Mouse (Mus musculus): Measurements from ENCODE around the gene H2afx.
A peak's percentile ranks its signal among the peaks of the same experiment; 100 is the strongest.

H2afx gene

DNA sequence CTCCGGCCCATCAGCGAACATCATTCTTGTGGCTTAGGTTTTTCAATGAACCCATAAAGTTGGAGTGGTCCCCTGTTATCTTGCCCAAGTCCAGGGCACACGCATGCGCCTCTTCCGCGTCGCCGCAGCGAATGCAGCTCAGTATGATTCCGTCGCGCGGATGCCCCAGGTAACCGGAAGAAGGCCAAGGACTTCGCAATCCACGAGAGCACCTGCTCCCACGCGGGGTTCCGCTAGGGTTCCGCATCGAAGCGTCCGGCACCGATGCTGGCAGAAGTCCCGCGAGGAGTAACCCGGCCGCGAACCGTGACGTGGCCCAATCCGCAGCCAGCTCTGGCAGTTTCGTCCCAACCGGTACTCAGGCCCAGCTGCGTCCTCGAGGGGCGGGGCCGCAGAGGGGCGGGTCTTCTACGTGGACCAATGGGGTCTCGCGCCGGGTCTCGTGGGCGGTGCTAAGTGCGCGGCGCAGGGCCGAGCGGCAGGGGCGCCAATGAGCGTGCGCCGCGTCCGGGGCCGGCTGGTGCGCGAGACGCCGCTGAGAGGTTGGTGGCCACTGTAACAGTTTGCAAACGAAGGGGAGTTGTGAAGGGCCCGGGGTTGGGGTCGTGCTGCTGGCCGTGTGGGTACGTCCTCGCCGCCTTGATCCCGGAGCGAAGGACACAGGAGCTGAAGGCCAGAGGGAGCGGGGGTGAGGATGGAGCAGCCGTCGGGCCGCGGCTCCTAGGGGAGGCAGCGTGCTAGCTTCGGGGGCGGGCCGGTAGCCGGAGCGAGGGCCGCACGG is 44.8 kb downstream of the H2afx start, which contains the start of gene Hyou1:
TSS of gene Hyou1 (plus strand) at position 437 of the 781 bp plus-strand sequence.
- ATAC-seq (ENCODE audit: low TSS enrichment): peak; percentile 95

DNA sequence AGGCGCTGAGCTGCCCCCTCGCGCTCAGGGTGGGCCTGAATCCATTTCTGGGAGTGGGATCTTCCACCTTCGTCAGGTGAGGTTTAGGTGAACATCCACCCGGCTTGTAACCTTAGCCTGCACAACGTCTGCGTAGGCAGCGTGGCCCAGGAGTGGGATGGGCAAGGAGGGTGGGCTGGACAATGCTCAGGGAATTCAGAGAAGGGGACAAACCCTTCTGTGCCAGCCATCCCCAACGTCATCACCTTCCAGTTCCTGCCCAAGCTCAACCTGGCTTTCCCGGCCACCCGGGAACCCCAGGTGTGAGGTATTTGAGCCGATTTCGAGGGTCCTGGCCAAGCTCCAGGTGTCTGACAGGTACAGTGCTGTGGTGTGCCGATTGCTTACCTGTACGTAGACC is 45.4 kb downstream of the H2afx start:
- ATAC-seq (ENCODE audit: low TSS enrichment): no peak

- no peak for ATAC-seq (ENCODE audit: low TSS enrichment)
Measured at GRCm38 (mm10) chr9:44384596-44384995, 50.1 kb downstream of the H2afx start.
